Mouse (Mus musculus) testis, postnatal 10 days (tissue): ENCODE data around the gene AW011738.

Experiments
- DNase-seq: peaks from one replicate; pipeline ENCODE4 v3.0.0; 2021; ENCODE audit warnings: low spot score

AW011738 gene

DNA sequence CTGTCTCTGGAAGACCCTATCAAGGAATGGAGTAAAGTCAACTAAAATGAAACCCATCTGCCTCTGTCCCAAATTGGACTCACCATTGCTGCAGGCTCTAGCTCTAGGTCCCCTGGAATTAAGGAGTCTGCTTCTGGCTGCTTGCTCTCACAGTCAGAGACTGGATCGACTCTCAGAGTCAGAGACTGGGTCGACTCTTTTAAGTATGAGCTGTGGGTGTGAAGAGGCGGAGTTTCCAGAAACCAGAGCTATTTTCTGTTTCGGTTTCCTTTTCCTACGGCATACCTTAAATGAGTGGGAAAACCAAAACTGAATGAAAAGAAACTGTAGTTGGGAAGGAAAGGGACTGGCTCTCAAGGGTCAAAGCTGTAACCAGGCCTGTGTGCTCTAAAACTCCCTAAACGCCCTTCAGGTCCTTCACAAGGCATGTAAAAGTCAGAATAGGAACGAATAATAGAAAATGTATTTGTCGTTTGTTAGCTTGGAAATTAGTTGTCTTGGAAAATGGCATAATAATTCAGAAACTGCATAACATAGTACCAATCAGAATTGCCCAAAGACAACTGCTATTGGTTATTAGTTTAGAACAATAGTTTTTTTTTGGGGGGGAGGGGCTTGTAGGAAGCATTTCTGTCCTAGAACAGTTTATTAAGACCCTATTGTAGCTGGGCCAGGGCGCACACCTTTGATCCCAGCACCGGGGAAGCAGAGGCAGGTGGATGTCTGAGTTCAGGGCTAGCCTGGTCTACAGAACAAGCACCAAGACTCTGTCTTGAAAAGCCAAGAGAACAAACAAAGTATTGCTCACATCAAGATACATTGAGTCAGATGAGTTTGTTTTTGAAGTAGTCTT lies 2.3 kb upstream of the AW011738 start, which contains the start of gene Isg15:
Gene Isg15 (minus strand): TSS at position 196 of the 853 bp plus-strand sequence.
- DNase-seq, result no peak

DNA sequence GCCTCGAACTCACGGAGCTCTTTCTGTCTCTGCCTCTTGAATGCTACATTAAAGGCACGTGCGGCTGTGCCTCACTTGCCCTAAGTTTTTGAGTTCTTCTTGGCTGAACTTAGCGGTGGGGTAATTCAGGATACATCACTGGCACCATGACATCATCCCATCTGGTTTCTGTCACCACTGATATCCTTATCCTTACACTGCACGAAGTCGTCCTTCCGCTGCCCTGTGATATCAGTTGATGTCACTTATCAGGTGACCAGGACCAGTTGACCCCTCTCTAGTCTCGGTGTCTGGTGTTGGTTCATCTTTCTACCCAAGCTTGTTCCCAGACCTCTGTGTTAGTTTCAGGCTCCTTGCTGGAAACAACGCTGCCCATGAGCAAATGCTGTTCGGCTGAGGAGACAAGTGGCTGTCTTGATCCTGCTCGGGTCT lies 626 bp upstream of the AW011738 start:
- no peak for DNase-seq

GRCm38 (mm10) chr4:156203413-156204131 lies 468 bp downstream of the AW011738 start:
- DNase-seq, result no peak

- DNase-seq, result no peak
Measured at GRCm38 (mm10) chr4:156208872-156209271, 5.8 kb downstream of the AW011738 start.

DNA sequence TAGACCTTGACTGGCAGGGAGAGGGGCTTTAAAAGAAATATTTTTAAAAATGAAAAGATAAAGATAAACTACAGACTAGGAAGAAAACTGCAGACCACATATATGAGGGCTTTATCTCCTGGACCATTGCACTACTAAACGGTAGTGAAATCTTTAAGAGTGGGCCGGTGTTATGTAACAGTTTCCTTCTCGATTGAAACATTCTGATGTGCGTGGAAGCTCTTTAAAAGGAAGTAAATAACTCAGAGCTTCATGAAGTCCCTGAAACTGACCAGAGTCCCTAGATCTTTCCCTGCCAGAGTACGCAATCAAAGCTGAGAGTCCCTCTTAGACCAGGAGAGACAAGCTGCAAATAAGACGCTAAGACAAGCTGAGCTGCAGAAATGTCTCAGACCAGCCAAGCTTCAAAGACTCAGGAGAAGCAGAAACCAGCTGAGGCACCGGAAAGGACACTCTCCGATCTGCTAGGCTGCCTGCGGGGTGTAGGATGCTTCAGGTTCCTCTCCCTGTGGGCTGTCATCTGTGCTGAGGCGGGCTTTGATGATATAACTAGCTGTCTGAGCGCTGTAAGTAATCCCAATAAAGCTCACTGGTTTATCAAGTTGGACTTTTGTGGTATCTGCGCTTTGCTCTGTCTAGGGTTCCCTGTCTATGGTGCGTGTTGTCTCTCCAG lies 7.0 kb downstream of the AW011738 start:
- DNase-seq, result no peak

GRCm38 (mm10) chr4:156213134-156213533 lies 10.0 kb downstream of the AW011738 start:
- DNase-seq, result no peak

DNA sequence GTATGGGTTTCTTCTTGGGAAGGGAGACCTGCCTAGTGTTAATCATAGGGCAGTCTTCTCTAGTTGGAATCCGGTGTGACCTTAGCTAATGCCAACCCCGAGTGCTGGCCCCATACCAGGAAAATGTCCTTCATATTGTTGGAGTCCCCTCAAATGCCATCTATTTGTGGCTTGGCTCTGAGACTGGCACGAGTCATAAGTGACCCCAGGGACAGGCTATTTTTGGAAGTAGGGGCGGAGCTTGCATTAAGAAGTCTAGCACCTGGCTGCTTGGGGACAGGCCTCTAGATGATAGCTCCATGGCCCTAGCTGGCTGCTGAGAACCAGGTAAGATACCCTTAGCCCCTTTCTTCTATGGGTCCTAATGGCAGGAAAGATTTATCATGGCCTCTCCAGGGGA lies 12.5 kb downstream of the AW011738 start, which contains the start of gene Perm1:
Gene Perm1 (plus strand): TSS at position 220 of the 400 bp plus-strand sequence.
- DNase-seq, result no peak

- no peak for DNase-seq
Measured at GRCm38 (mm10) chr4:156216196-156216595, 13.1 kb downstream of the AW011738 start.

GRCm38 (mm10) chr4:156217022-156217669 lies 14.0 kb downstream of the AW011738 start:
- no peak for DNase-seq

DNA sequence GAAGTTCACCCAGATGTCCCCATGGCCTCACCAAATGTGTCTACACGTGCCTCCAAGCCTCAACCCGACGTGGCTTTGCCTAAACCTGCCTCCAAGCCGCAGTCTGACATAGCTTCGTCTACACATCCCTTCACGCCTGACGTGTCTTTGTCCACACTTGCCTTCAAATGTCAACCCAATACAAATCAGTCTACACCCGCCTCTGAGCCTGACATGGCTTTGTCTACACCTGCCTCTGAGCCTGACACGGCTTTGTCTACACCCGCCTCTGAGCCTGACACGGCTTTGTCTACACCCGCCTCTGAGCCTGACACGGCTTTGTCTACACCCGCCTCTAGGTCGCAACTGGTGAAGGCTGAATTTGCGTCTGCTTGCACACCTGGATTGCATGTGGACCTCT lies 14.7 kb downstream of the AW011738 start:
- DNase-seq, result no peak

GRCm38 (mm10) chr4:156219936-156220335 lies 16.8 kb downstream of the AW011738 start:
- DNase-seq, result no peak

- no peak for DNase-seq
Measured at GRCm38 (mm10) chr4:156224276-156224675, 21.2 kb downstream of the AW011738 start.

DNA sequence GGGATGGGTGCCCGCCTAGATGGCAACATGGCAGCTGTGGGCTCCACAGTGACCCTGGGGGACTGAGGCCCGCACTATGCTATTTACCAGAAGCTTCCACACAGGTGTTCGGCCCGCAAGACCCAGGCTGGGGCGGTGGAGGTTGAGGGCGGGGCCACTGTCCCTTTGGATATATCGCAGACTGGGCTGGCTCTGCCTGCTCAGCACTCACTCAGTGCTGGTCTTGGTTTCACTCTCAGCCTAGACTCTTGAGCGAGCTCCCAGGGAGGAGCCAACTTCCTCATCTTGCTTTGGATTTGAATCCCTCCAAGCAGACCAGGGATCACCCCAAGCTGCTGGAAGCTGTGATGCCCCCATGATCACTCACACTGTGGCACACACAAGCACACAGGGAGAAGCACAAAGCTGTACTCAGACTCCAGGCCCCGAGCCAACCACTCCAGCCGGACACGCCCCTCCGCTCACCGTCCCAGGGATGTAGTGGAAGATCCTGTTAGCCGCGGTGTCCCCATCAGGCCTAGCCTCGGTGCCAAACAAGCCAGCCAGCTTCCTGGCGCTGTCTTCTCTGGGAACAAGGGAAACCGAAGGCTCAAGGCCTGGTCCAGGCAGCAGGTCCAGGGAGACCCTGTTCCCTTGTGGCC lies 24.8 kb downstream of the AW011738 start:
- no peak for DNase-seq

DNA sequence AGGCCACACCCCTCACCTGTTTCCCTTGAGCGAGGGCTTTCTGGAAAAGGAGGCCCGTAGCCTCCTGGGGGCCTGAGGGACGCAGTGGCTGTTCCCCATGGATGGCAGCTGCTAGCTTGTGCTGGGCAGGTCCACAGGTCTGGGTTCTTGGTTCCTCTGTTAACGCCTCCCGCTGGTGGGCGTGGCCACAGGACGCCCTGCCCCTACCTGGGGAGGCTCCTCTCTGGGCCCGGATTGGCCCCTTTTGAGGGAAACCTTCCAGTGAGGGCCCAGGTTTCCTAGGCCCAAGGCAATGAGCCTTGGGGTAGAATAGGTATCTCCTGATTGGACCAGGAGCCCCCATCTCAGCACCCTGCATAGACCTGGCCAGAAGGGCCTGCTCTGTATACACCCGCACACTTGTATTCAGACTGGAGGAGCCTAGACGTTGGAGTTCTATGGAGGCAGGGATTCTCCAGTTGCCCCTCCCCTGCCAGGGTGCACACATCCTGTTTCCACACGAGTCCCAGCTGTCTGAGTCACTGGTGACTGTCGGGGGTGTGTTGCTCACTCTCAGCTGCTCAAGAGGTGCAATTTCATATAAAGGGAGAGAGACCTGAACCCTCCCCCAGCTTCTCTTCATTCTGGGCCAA lies 25.4 kb downstream of the AW011738 start:
- DNase-seq, result no peak

GRCm38 (mm10) chr4:156234021-156234501 lies 31.0 kb downstream of the AW011738 start:
- no peak for DNase-seq

GRCm38 (mm10) chr4:156234701-156235213 lies 31.7 kb downstream of the AW011738 start, which contains the start of gene Plekhn1:
Plekhn1 (minus strand) TSS chr4:156234857.
- DNase-seq, result peak; percentile 84

DNA sequence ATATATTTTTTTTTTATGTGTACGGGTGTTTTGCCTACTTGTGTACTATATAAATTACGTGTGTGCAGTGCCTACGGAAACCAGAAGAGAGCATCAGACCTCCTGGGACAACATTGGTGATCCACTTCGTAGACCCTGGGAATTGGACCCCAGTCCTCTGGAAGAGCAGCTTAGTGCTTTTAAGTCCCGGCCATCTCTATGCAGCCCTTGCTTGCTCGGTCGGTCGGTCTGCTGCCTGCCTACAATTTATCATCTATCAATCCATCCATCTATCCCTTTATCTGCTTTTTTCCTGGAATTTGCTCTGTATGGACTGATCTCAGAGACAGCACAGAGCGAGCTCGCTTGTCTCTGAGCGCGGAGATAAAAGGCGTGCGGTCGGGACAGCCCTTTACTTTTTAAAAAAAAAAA lies 32.3 kb downstream of the AW011738 start:
- no peak for DNase-seq

GRCm38 (mm10) chr4:156235808-156236533 lies 32.9 kb downstream of the AW011738 start, which contains the start of gene Noc2l:
Noc2l (plus strand) TSS chr4:156236010.
- peak; percentile 96 for DNase-seq

GRCm38 (mm10) chr4:156236651-156237447 lies 33.7 kb downstream of the AW011738 start:
- DNase-seq, result no peak
